Mouse (Mus musculus): ENCODE results near the gene Cnpy2. TPM values are rescaled to one million over a fixed set of nuclear protein-coding genes. Genes with fewer than 3 reads are reported as not detected.

The Cnpy2 gene
- polyA plus RNA-seq, 1 experiment = 65.3 TPM

GRCm38 (mm10) chr10:128376455-128377211, 54.4 kb downstream of the Cnpy2 start, which contains the start of gene Ankrd52:
Gene Ankrd52, plus strand, starts transcription at chr10:128377115.
- DNase-seq = peak; percentile 88 to 90
- WGBS = 1% methylated on average over 57 of the region's 73 CpGs

More at GRCm38 (mm10) chr10:128376455-128377211, 54.4 kb downstream of the Cnpy2 start, which contains the start of gene Ankrd52:
- TF ChIP-seq POLR2A (IDR thresholded peaks at IDR 0.05; ENCODE audit: borderline replicate concordance, insufficient read depth, low read length) (peak; percentile 43; the same call in 1 of the 2 replicates), CTCF (IDR thresholded peaks at IDR 0.05; ENCODE audit: borderline replicate concordance, insufficient read depth, low read depth, low read length) (peak; percentile 42; the same call in 1 of the 2 replicates)
- Histone ChIP-seq H3K27ac (ENCODE audit: insufficient read depth, low read length) (peak within 1 kb of the TSS; percentile 100), H3K4me1 (ENCODE audit: control insufficient read depth, insufficient read depth, low read length) (peaks cover 15% of the 10 kb centered on the region), H3K27me3 (ENCODE audit: control insufficient read depth, insufficient read depth, low read length) (no peaks in the 10 kb centered on the region), H3K4me3 (replicated peaks; ENCODE audit: insufficient read depth, low read depth, low read length) (peak within 1 kb of the TSS; percentile 95)

Other genes with a start within 250 kb of the Cnpy2 start
- 2,153 and 2,193 TPM in 2 replicates for gene Atp5b, start 239.2 kb upstream of the Cnpy2 start, polyA plus RNA-seq (2012; rRNA removed)
- 42.9 and 45.2 TPM in 2 replicates for gene Baz2a, start 230.9 kb upstream of the Cnpy2 start, polyA plus RNA-seq (2012; rRNA removed)
- 23.5 and 23.7 TPM in 2 replicates for gene Rbms2, start 142.2 kb upstream of the Cnpy2 start, polyA plus RNA-seq (2012; rRNA removed)
- gene Gls2, start 128.0 kb upstream of the Cnpy2 start, polyA plus RNA-seq (2012; rRNA removed) = 68.3 and 77.7 TPM in 2 replicates
- gene Spryd4, start 110.7 kb upstream of the Cnpy2 start, polyA plus RNA-seq (2012; rRNA removed) = 13.5 and 15.6 TPM in 2 replicates
- not detected in 2 replicates for gene Mip, start 96.6 kb upstream of the Cnpy2 start, polyA plus RNA-seq (2012; rRNA removed)
- gene Timeless, start 90.4 kb upstream of the Cnpy2 start, polyA plus RNA-seq (2012; rRNA removed) = 6.3 and 6.6 TPM in 2 replicates
- not detected in 2 replicates for gene Apon, start 68.4 kb upstream of the Cnpy2 start, polyA plus RNA-seq (2012; rRNA removed)
- gene Apof, start 53.8 kb upstream of the Cnpy2 start, polyA plus RNA-seq (2012; rRNA removed) = not detected in 2 replicates
- 94.4 and 110 TPM in 2 replicates for gene Stat2, start 51.9 kb upstream of the Cnpy2 start, polyA plus RNA-seq (2012; rRNA removed)
- gene Il23a, start 23.7 kb upstream of the Cnpy2 start, polyA plus RNA-seq (2012; rRNA removed) = 1.2 and 1.8 TPM in 2 replicates
- gene Pan2, start 19.1 kb upstream of the Cnpy2 start, polyA plus RNA-seq (2012; rRNA removed) = 42.6 and 48.5 TPM in 2 replicates
- 251 and 252 TPM in 2 replicates for gene Cs, start 15.3 kb downstream of the Cnpy2 start, polyA plus RNA-seq (2012; rRNA removed)
- gene Coq10a, start 46.5 kb downstream of the Cnpy2 start, polyA plus RNA-seq (2012; rRNA removed) = 115 and 117 TPM in 2 replicates
- 40.6 and 41.6 TPM in 2 replicates for gene Ankrd52, start 54.7 kb downstream of the Cnpy2 start, polyA plus RNA-seq (2012; rRNA removed)
- gene Slc39a5, start 78.8 kb downstream of the Cnpy2 start, polyA plus RNA-seq (2012; rRNA removed) = 0.13 TPM in 1 of 2 replicates, not detected in the other
- gene Nabp2, start 89.0 kb downstream of the Cnpy2 start, polyA plus RNA-seq (2012; rRNA removed) = 78.9 and 83.6 TPM in 2 replicates
- gene Rnf41, start 89.2 kb downstream of the Cnpy2 start, polyA plus RNA-seq (2012; rRNA removed) = 88.0 and 90.5 TPM in 2 replicates
- gene Smarcc2, start 136.8 kb downstream of the Cnpy2 start, polyA plus RNA-seq (2012; rRNA removed) = 239 and 260 TPM in 2 replicates
- 1,381 and 1,434 TPM in 2 replicates for gene Myl6, start 171.7 kb downstream of the Cnpy2 start, polyA plus RNA-seq (2012; rRNA removed)
- gene Myl6b, start 176.2 kb downstream of the Cnpy2 start, polyA plus RNA-seq (2012; rRNA removed) = 28.9 and 36.1 TPM in 2 replicates
- 36.3 and 37.3 TPM in 2 replicates for gene Esyt1, start 203.4 kb downstream of the Cnpy2 start, polyA plus RNA-seq (2012; rRNA removed)
- gene Zc3h10, start 225.3 kb downstream of the Cnpy2 start, polyA plus RNA-seq (2012; rRNA removed) = 15.4 and 18.7 TPM in 2 replicates
- gene Rpl41, start 226.8 kb downstream of the Cnpy2 start, polyA plus RNA-seq (2012; rRNA removed) = 1,271 and 1,490 TPM in 2 replicates
- gene Pa2g4, start 243.5 kb downstream of the Cnpy2 start, polyA plus RNA-seq (2012; rRNA removed) = 69.2 and 73.5 TPM in 2 replicates